Mouse (Mus musculus) heart, postnatal 25 days (tissue): ENCODE results near the gene Stoml1. TPM values are rescaled to one million over a fixed set of nuclear protein-coding genes. Genes with fewer than 3 reads are reported as not detected.

ENCODE experiments used
- DNase-seq: peaks from one replicate; pipeline ENCODE4 v3.0.0; 2022; ENCODE audit warnings: low spot score
- intact Hi-C: fragments of 180-260 bp; cut with DNase I; formaldehyde crosslinking; loops from one replicate; pipeline ENCODE4 v1.15.1; 2025
- microRNA-seq: library from miRNA; unstranded; fragments of <30 nt; microRNA quantifications from one replicate; pipeline ENCODE4 v1.2.0, GENCODE M21; 2022
- total RNA-seq, 2 experiments: library from RNA; stranded (reverse); gene quantifications; 2 replicates each; pipeline ENCODE4 v1.2.3; 2021

The Stoml1 gene
- total RNA-seq, 2 experiments from 2014 or later: 10.3 to 13.5 TPM

DNA sequence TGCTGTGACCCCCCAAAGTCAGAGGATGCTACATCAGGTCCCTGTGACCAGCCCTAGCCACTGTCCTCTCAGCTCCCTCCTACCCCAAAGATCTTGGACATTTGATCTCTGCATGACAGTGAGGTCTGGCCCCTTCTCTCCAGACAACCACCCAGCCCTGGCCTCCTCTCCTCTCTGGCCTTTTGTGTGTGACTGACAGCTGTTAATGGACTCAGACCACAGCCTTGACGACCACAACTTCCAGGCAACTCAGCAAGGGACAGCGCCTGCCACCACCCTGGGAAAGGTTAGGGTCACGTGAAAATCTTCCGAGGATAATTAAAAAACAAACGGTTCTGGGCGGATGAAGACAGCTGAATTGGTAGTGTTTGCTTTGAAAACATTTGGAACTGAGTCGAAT is 41.6 kb downstream of the Stoml1 start:
- intact Hi-C loops: no loop called here

DNA sequence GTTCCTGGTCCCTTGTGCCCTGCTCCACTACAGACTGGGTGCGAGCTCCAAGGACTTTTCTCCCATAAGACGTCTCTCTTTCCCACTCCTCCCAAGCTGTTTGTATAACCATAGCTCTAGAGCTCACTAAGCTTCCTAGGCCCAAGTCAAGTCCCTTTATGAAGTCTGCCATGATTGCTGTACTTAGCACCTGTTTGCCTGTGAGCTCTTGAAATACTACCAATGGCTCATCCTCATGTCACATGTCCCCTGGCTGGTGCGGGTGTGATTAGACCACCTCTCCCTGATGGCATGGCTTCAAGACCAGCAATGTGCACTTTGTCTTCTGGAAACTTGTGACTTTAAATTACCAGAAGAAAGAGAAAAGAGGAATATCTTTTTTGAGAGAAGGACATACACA is 42.4 kb downstream of the Stoml1 start:
- intact Hi-C loops: no loop called here
- DNase-seq: no peak

More for the DNA sequence above, 41.6 kb downstream of the Stoml1 start:
- no peak for DNase-seq

- intact Hi-C loops: no loop called here
- peak; percentile 67 for DNase-seq
These were observed 42.9 kb downstream of the Stoml1 start for GRCm38 (mm10) chr9:58295766-58296361.

- DNase-seq: no peak
- intact Hi-C loops: no loop called here
These were observed 44.1 kb downstream of the Stoml1 start for GRCm38 (mm10) chr9:58297065-58297464.

DNA sequence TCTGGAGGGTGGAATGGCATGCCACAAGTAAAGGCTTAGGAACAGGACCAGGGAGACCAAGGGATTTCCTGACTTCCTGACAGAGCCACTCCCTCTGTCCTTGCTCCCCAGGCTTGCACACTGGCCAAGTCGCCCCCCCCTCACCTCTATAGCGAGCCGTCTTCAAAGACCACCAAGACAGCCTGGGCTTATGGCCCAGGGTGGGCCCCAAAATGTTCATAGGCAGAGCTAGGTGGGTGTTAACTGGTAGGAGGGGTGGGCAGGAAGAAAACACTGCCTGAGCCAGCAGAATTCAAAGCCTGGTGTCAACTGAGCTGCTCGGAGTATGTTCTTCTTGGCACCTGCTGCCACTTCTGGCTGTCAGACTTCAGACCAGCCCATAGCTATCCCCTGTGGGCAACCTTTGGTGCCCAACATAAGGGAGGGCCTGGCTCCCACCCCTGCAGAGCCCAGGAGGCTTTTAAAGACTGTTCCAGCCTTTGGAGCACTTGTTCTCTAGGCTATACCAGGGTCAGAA is 45.1 kb downstream of the Stoml1 start:
- intact Hi-C loops: no loop called here
- DNase-seq: no peak

DNA sequence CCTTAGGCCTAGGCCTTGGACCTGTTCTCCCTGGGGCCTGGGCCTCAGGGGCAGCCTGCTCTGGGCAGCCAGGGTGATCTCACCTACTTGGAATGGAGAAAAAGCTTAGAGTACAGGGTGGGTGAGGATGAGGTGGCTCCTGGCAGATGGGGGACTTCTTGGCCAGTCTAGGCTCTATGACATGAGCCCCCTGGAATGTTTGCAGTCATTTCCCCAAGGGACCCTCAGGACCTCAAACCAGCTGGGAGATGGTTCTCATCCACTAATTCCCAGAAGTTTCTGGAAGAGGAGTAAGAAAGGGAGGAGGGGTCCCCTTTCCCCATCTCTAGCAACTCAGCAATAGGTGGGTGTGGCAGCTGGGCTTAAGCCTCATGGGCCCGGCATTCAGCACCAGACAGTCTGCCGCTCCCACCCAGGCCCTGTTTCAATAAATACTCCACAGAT is 46.4 kb downstream of the Stoml1 start:
- DNase-seq: peak; percentile 41
- intact Hi-C loops: no loop called here

DNA sequence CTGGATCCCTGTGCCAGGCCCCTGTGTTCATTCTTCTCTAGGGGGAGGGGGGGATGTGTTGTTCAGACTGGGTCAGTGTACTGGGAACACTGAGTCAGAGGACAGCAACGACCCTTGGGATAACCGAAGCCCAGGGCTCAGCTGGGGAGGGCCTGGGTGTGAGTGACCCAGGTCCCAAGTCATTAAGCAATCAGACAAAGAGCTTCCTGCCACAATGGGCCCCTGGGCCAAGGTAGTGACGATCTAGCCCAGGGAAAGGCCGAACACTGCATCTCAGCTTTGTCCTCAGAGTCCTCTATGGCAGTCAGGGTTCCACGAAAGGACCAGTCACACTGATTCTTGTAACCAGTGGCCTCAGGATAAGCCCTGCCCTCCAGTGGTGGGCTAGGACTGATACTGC is 50.2 kb downstream of the Stoml1 start:
- DNase-seq: no peak
- intact Hi-C loops: no loop called here

DNA sequence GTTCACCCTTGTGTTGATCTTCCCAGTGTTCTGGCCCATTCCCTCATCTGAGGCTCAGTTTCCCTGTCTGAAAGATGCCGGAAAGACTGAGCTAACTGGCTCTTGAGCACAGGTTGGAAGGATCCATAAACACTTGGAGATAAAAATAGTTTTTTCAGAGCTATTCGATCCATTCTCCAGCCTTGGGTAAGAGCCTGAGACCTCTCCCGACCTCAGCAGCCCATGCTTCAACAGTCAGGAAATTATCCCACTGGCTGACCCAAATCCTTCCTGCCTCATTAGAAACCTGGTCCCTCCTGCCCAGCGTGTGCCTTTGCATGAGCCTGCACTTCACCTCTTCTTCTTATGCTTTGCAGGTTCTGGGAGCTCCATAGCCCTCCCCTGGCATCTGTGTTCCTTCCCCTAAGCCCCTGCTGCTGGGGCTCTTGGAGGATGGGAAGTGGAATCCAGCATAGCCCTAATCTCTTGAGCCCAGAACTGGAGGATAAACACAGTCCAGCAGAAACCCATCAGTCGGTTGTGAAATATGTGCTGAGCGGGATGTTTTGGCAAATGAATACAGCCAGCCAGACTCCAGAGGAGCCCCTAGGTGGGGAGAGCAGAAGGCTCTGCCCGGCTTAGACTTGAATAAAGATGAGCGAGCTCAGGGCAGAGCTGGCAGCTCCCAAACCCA is 50.8 kb downstream of the Stoml1 start:
- intact Hi-C loops: no loop called here
- DNase-seq: peak; percentile 55

DNA sequence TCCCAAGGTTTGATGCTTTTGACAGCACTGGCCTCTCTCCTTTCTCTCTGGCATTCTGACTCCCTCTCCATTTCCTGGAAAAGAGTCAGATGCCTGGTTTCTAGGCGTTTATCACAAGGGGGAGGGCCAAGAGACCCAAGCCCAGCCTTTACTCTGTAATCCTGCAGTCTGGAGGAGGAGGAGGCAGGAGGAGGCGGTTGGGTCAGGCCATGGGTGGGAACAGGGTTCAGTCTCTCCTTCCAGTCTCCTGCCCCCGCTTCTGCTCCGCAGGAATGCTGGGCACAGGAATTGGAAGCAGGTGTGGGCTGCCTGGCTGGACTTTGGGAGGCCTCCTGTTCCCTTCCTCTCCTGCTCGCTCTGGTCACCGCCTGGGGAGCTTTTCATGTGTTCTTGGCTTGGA is 52.7 kb downstream of the Stoml1 start:
- peak; percentile 41 for DNase-seq

GRCm38 (mm10) chr9:58308395-58308794 is 55.4 kb downstream of the Stoml1 start:
- intact Hi-C loops: no loop called here
- peak; percentile 79 for DNase-seq

More for the DNA sequence above, 52.7 kb downstream of the Stoml1 start:
- intact Hi-C loops: no loop called here

- DNase-seq: peak; percentile 66
- intact Hi-C loops: loop anchor here (5.0 kb wide), 1 partner anchor 153 kb away; no protein-coding TSS in a partner anchor
These were observed 57.2 kb downstream of the Stoml1 start for GRCm38 (mm10) chr9:58310043-58310660.

DNA sequence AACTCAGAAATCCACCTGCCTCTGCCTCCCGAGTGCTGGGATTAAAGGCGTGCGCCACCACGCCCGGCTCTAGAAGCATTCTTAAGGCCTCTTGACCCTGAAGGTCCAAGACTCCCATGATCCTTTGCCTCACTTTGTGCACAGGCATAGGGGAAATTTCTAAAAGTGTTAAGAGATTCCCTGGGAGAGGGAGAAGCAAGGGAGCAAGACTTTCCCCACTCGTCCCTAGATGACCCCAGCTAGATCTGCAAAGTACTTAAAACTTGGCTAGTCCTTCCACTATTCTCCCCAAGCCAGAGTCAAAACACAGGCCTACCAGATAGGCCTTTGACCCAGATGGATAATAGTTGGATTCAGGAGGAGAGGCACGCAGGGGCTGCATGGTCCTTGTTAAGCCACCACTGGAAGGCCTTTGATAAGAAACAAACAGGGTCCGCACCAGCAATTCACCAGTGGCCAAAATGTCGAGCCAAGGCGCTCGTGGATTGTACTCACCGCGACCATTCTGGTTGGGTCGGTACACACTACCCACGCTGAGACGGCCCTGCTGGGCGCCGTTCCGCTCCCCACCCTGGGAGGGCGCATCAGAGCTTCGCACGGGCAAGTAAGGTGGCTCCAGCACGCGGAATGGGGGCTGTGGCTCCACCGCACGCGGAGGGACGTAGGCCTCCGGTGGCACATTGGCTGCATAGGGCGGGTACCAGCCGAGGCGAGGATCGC is 58.4 kb downstream of the Stoml1 start:
- no peak for DNase-seq

More for the DNA sequence above, 58.4 kb downstream of the Stoml1 start:
- intact Hi-C loops: loop anchor here (5.0 kb wide), 1 partner anchor 154 kb away; no protein-coding TSS in a partner anchor

Small RNA genes lying within 50 kb of the gene (microRNA-seq; reads per million reads assigned to microRNA genes)
- not detected for gene Mir6385

Other genes with a start within 250 kb of the Stoml1 start
- gene Cyp11a1, start 246.8 kb upstream of the Stoml1 start, total RNA-seq: not detected
- 1 to 10 TPM in 1 of 2 experiments, under 1 TPM in 1; 0.23 to 1.0 TPM for gene Stra6, start 189.4 kb upstream of the Stoml1 start, total RNA-seq
- gene Ccdc33, start 134.3 kb upstream of the Stoml1 start, total RNA-seq: not detected
- gene Islr, start 48.9 kb upstream of the Stoml1 start, total RNA-seq: 10 to 100 TPM; 31.4 to 33.0 TPM
- gene Islr2, start 48.8 kb upstream of the Stoml1 start, total RNA-seq: 1 to 10 TPM; 1.0 to 1.2 TPM
- gene Pml, start 3.4 kb upstream of the Stoml1 start, total RNA-seq: 10 to 100 TPM in 1 of 2 experiments, 1 to 10 TPM in 1; 10.0 to 12.6 TPM
- 10 to 100 TPM; 36.6 to 36.7 TPM for gene Loxl1, start 60.0 kb downstream of the Stoml1 start, total RNA-seq
- not detected for gene Tbc1d21, start 117.3 kb downstream of the Stoml1 start, total RNA-seq
- 10 to 100 TPM; 14.9 to 15.4 TPM for gene Insyn1, start 235.4 kb downstream of the Stoml1 start, total RNA-seq